Mouse (Mus musculus): ENCODE results near the gene Zbtb37.

Zbtb37 gene

DNA sequence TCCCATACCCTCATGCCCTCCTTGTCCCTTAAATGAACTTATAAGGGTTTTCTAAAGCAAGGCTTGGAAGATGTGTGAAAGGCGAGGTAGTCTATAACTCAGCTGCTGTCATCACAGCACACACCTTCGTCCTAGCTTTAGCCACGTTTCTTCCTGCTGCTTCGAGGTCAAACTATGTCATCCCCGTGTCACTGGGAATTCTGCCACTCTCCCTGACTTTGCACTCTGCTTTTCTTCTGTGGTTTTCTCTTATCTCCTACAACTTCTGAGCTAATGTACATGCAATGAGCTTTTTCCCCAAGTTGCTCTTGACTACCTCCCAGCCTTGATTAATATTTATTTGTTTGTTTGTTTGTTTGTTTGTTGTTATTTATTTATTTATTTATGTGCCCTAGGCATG is 54.6 kb downstream of the Zbtb37 start:
- in situ Hi-C loops (cut with MboI, MseI), result no loop called here

GRCm38 (mm10) chr1:160978071-160978735 is 56.4 kb downstream of the Zbtb37 start, which contains the start of gene Serpinc1:
TSS of gene Serpinc1 (plus strand) at chr1:160978585.
- in situ Hi-C loops (cut with MboI, MseI), result no loop called here

DNA sequence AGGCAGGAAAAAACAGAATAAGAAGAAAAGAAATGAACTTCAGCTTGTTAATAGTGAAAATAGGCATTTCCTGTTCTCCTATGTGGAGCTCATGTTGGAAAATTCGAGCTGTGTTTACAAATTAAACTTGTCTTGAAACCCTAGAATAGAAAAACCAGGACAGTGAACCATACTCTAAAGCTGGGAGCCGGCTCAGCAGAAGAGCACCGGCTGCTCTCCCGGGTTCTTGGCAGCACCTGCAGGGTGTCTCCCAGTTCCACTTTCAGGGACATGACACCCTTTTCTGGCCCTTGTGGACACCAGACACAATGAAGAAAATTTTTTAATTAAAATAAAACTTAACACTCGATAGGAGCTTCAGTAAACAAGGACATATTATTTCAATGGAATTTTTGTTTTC is 66.0 kb downstream of the Zbtb37 start:
- in situ Hi-C loops (cut with MboI, MseI), result no loop called here

GRCm38 (mm10) chr1:160967268-160967667 is 67.4 kb downstream of the Zbtb37 start:
- in situ Hi-C loops (cut with MboI, MseI), result no loop called here

GRCm38 (mm10) chr1:160963199-160963598 is 71.5 kb downstream of the Zbtb37 start:
- in situ Hi-C loops (cut with MboI, MseI), result no loop called here
